Mouse (Mus musculus): ENCODE measurements around the gene Myadm.

- TF ChIP-seq CTCF (IDR thresholded peaks at IDR 0.05; ENCODE audit: low read depth) (no peak), EP300 (IDR thresholded peaks at IDR 0.05; ENCODE audit: low read depth) (no peak)
These were observed 14.9 kb downstream of the Myadm start for GRCm38 (mm10) chr7:3303789-3304188.

All from liver, embryonic 14.5 days (tissue).